Mouse (Mus musculus) common myeloid progenitor, adult 5-6 weeks (primary cell): ENCODE results near the gene Gm2026. TPM values are rescaled to one million over a fixed set of nuclear protein-coding genes. Genes with fewer than 3 reads are reported as not detected.
"Not testable (repeated sequence)": the region's sequence is repeated elsewhere in the genome, so short reads cannot be mapped to it uniquely, and the experiment has no call there.

Experiments
- ATAC-seq: replicated peaks from 2 replicates; pipeline ENCODE4 v1.8.0; 2016; ENCODE audit warnings: low read depth, mild to moderate bottlenecking, moderate TSS enrichment, inconsistent platforms; ENCODE audit not compliant: poor library complexity, severe bottlenecking
- total RNA-seq: library from RNA; stranded (forward); fragments of 200-1000, 187-1606 nt; gene quantifications from 2 replicates; pipeline ENCODE4 v1.2.3, GENCODE M21; 2017

The Gm2026 gene
- total RNA-seq: 0.78 and 14.1 TPM in 2 replicates

GRCm38 (mm10) chr2:175965031-175965430 is at the start of gene Gm2026:
Gm2026 (plus strand) TSS chr2:175965331.
- not testable (repeated sequence) for ATAC-seq

- not testable (repeated sequence) for ATAC-seq
Measured at GRCm38 (mm10) chr2:175931000-175931399, 34.1 kb upstream of the Gm2026 start, which contains the start of gene Zfp966. Zfp966 (minus strand) TSS chr2:175931100.

Other genes starting within 250 kb of the Gm2026 start
- 0.05 TPM in 1 of 2 replicates, not detected in the other for gene Gm2007, start 223.8 kb upstream of the Gm2026 start, total RNA-seq
- 7.3 and 10.8 TPM in 2 replicates for gene Gm14288, start 164.2 kb upstream of the Gm2026 start, total RNA-seq
- gene Gm6710, start 96.1 kb upstream of the Gm2026 start, total RNA-seq: 5.4 and 9.3 TPM in 2 replicates
- gene Zfp966, start 34.2 kb upstream of the Gm2026 start, total RNA-seq: 17.1 and 23.0 TPM in 2 replicates
- 0.82 and 12.1 TPM in 2 replicates for gene Gm2004, start 184.5 kb downstream of the Gm2026 start, total RNA-seq